Mouse (Mus musculus): ENCODE results near the gene Olfr1195. TPM values are rescaled to one million over a fixed set of nuclear protein-coding genes. Genes with fewer than 3 reads are reported as not detected.
"Not testable (repeated sequence)": the region's sequence is repeated elsewhere in the genome, so short reads cannot be mapped to it uniquely, and the experiment has no call there.

The Olfr1195 gene
- not detected for total RNA-seq (2021)

GRCm38 (mm10) chr2:88689087-88689486 is at the start of gene Olfr1195:
Olfr1195 (minus strand) TSS chr2:88689187.
- no peak for DNase-seq

GRCm38 (mm10) chr2:88732266-88732665 is 43.3 kb upstream of the Olfr1195 start, which contains the start of gene Olfr1197:
Olfr1197 (minus strand) TSS chr2:88732366.
- no peak for DNase-seq

- no peak for DNase-seq
Measured at GRCm38 (mm10) chr2:88704497-88704896, 15.5 kb upstream of the Olfr1195 start, which contains the start of gene Olfr1196. Olfr1196 (minus strand) TSS chr2:88704597.

GRCm38 (mm10) chr2:88675328-88675727 is 13.7 kb downstream of the Olfr1195 start, which contains the start of gene Olfr1193:
Olfr1193 (plus strand) TSS chr2:88675628.
- DNase-seq, result not testable (repeated sequence)

- no peak for DNase-seq
Measured at GRCm38 (mm10) chr2:88648209-88648608, 40.8 kb downstream of the Olfr1195 start, which contains the start of gene Olfr1192-ps1. Olfr1192-ps1 (plus strand) TSS chr2:88648509.

GRCm38 (mm10) chr2:88640242-88640641 is 48.7 kb downstream of the Olfr1195 start, which contains the start of gene Olfr1191-ps1:
Olfr1191-ps1 (plus strand) TSS chr2:88640542.
- not testable (repeated sequence) for DNase-seq

Other genes with a start within 250 kb of the Olfr1195 start
- not detected for gene Gm13757, start 240.1 kb downstream of the Olfr1195 start, total RNA-seq (2021)
- gene Olfr1183, start 234.3 kb downstream of the Olfr1195 start, total RNA-seq (2021), result not detected
- gene Olfr1184, start 205.6 kb downstream of the Olfr1195 start, total RNA-seq (2021), result not detected
- gene Olfr1185-ps1, start 195.9 kb downstream of the Olfr1195 start, total RNA-seq (2021), result not detected
- gene Olfr1186, start 170.6 kb downstream of the Olfr1195 start, total RNA-seq (2021), result not detected
- not detected for gene Olfr1188, start 132.3 kb downstream of the Olfr1195 start, total RNA-seq (2021)
- not detected for gene Olfr1189, start 102.7 kb downstream of the Olfr1195 start, total RNA-seq (2021)
- gene Olfr1191-ps1, start 48.6 kb downstream of the Olfr1195 start, total RNA-seq (2021), result not detected
- gene Olfr1192-ps1, start 40.7 kb downstream of the Olfr1195 start, total RNA-seq (2021), result not detected
- not detected for gene Olfr1193, start 13.6 kb downstream of the Olfr1195 start, total RNA-seq (2021)
- not detected for gene Olfr1196, start 15.4 kb upstream of the Olfr1195 start, total RNA-seq (2021)
- not detected for gene Olfr1197, start 43.2 kb upstream of the Olfr1195 start, total RNA-seq (2021)
- gene Olfr1198, start 62.2 kb upstream of the Olfr1195 start, total RNA-seq (2021), result not detected
- not detected for gene Olfr1199, start 71.3 kb upstream of the Olfr1195 start, total RNA-seq (2021)
- gene Olfr1200, start 81.3 kb upstream of the Olfr1195 start, total RNA-seq (2021), result not detected
- gene Olfr1201, start 103.8 kb upstream of the Olfr1195 start, total RNA-seq (2021), result not detected
- not detected for gene Olfr1202, start 125.3 kb upstream of the Olfr1195 start, total RNA-seq (2021)
- not detected for gene Olfr1205, start 140.6 kb upstream of the Olfr1195 start, total RNA-seq (2021)
- gene Olfr1204, start 160.1 kb upstream of the Olfr1195 start, total RNA-seq (2021), result not detected
- not detected for gene Olfr1206, start 174.0 kb upstream of the Olfr1195 start, total RNA-seq (2021)
- not detected for gene Olfr1208, start 213.1 kb upstream of the Olfr1195 start, total RNA-seq (2021)
- gene Olfr1209, start 226.0 kb upstream of the Olfr1195 start, total RNA-seq (2021), result not detected
- not detected for gene Olfr1211, start 248.9 kb upstream of the Olfr1195 start, total RNA-seq (2021)

Data from layer of hippocampus, postnatal 36 days (tissue).